Mouse (Mus musculus) testis, adult 2 months (tissue): ENCODE data around the gene Sephs1.

Experiments
- CTCF ChIP-seq: fragments of 200-500 bp; IDR thresholded peaks from 2 replicates; pipeline ENCODE4 v1.5.1; 2012; ENCODE audit warnings: low read depth, mild to moderate bottlenecking, inconsistent platforms, low read length, moderate library complexity; ENCODE audit not compliant: control insufficient read depth, insufficient read depth, insufficient replicate concordance
- POLR2A ChIP-seq: fragments of 200-500 bp; IDR thresholded peaks from 2 replicates; pipeline ENCODE4 v1.6.1; 2012; ENCODE audit warnings: low read depth, mild to moderate bottlenecking, inconsistent platforms, low read length, moderate library complexity; ENCODE audit not compliant: control insufficient read depth

- TF ChIP-seq POLR2A (no peak), CTCF (no peak)
These were observed 56.6 kb downstream of the Sephs1 start for GRCm38 (mm10) chr2:4937931-4938330.
